ENCODE assay signal across 25 mouse cellular contexts in the genomic region with DNA sequence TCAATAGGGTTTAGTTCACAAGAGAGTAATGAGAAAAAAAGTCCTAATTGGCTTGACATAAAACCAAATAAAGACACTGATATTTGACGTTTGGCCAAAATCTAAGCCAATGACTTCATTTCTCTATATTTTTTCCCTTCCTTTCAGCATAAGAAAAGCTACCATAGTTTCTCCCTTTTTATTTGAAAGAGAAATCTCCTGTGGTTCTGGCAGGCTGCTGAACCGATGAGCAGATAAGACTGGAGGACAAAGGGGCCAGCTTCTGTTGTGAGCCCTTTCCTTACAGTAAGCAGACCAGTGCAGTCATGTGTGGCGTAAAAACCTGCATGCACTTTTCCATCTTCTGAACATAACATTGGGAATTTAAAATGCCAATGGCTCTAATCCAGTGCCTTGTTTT. TPM values are rescaled to one million over a fixed set of nuclear protein-coding genes. Genes with fewer than 3 reads are reported as not detected.
DNase-seq lines count a peak whose midpoint lies in the region; ATAC-seq and TF ChIP-seq lines count a peak whose summit lies in the region.
"Had no signal": no experiment of that assay in that cellular context is flagged by ENCODE, and none has a peak within 500 bp of the region (broad histone marks: within the 10 kb centered on the region; RNA-seq: fewer than 3 reads in every experiment).

No protein-coding gene starts in this region.

- no peak for TF ChIP-seq POLR2A in myocyte (IDR thresholded peaks at IDR 0.05; ENCODE audit: insufficient read length, low read depth)

- no peak overlapping the region for H3ac ChIP-seq in myocyte (ENCODE audit: control insufficient read depth, insufficient read length)

- H3K27ac ChIP-seq in forebrain, embryonic 15.5 days (replicated peaks), result peak overlapping the region; percentile 79
- no peak overlapping the region for H3K27ac ChIP-seq in forebrain, postnatal 0 days (ENCODE audit: low read depth, low read length)
- 0 out of 2 replicates have a peak overlapping the region, but pooled peaks have one; percentile 3 for H3K27ac ChIP-seq in hindbrain, postnatal 0 days
- no peak overlapping the region; the same call in 1 of the 2 replicates for H3K27ac ChIP-seq in hindbrain, embryonic 16.5 days (ENCODE audit: low read depth, low read length)
- H3K27ac ChIP-seq in midbrain, embryonic 13.5 days, result peak overlapping the region; percentile 45; the same call in 1 of the 2 replicates
- H3K27ac ChIP-seq in midbrain, embryonic 14.5 days (replicated peaks; ENCODE audit: low read depth, low read length), result no peak overlapping the region
- H3K27ac ChIP-seq: kidney, embryonic 15.5 days; midbrain, embryonic 10.5 days; stomach, postnatal 0 days had no signal

- 52% methylated on average over 3 of the region's 3 CpGs for WGBS in forebrain, embryonic 15.5 days
- WGBS in forebrain, postnatal 0 days, result 45% methylated on average over 3 of the region's 3 CpGs
- WGBS in hindbrain, postnatal 0 days, result 51% methylated on average over 3 of the region's 3 CpGs
- 57% methylated on average over 3 of the region's 3 CpGs for WGBS in hindbrain, embryonic 16.5 days
- WGBS in midbrain, embryonic 13.5 days, result 67% methylated on average over 3 of the region's 3 CpGs
- 57% methylated on average over 3 of the region's 3 CpGs for WGBS in midbrain, embryonic 14.5 days

- no peaks in the 10 kb centered on the region for H3K27me3 ChIP-seq in forebrain, embryonic 15.5 days
- H3K27me3 ChIP-seq in forebrain, postnatal 0 days (ENCODE audit: insufficient read depth, low read length), result no peaks in the 10 kb centered on the region
- no peaks in the 10 kb centered on the region for H3K27me3 ChIP-seq in hindbrain, postnatal 0 days (ENCODE audit: insufficient read depth, low read length)
- H3K27me3 ChIP-seq in hindbrain, embryonic 16.5 days (replicated peaks; ENCODE audit: control insufficient read depth, insufficient read depth, low read length), result no peaks in the 10 kb centered on the region
- H3K27me3 ChIP-seq in midbrain, embryonic 13.5 days, result no peaks in the 10 kb centered on the region
- no peaks in the 10 kb centered on the region for H3K27me3 ChIP-seq in midbrain, embryonic 14.5 days (ENCODE audit: control insufficient read depth, insufficient read depth, low read length)
- no peaks in the 10 kb centered on the region for H3K27me3 ChIP-seq in myocyte (ENCODE audit: control insufficient read depth, insufficient read depth, insufficient read length)
- H3K27me3 ChIP-seq: heart, embryonic 12.5 days; kidney, embryonic 15.5 days had no signal

- H3K4me1 ChIP-seq in forebrain, embryonic 15.5 days, result peaks cover 41% of the 10 kb centered on the region
- no peaks in the 10 kb centered on the region for H3K4me1 ChIP-seq in forebrain, postnatal 0 days (ENCODE audit: insufficient read depth)
- peaks cover 9% of the 10 kb centered on the region for H3K4me1 ChIP-seq in hindbrain, postnatal 0 days (ENCODE audit: insufficient read depth, low read length)
- peaks cover 18% of the 10 kb centered on the region for H3K4me1 ChIP-seq in hindbrain, embryonic 16.5 days (ENCODE audit: control insufficient read depth, insufficient read depth, low read depth, low read length)
- H3K4me1 ChIP-seq in midbrain, embryonic 13.5 days (replicated peaks), result peaks cover 45% of the 10 kb centered on the region
- H3K4me1 ChIP-seq in midbrain, embryonic 14.5 days (ENCODE audit: control insufficient read depth, insufficient read depth, low read length), result peaks cover 25% of the 10 kb centered on the region

- H3K9me3 ChIP-seq in forebrain, embryonic 15.5 days, result no peaks in the 10 kb centered on the region
- H3K9me3 ChIP-seq in forebrain, postnatal 0 days (ENCODE audit: low read length), result no peaks in the 10 kb centered on the region
- no peaks in the 10 kb centered on the region for H3K9me3 ChIP-seq in hindbrain, postnatal 0 days (ENCODE audit: low read length)
- H3K9me3 ChIP-seq in hindbrain, embryonic 16.5 days (ENCODE audit: control insufficient read depth, low read length), result no peaks in the 10 kb centered on the region
- no peaks in the 10 kb centered on the region for H3K9me3 ChIP-seq in midbrain, embryonic 13.5 days
- H3K9me3 ChIP-seq in midbrain, embryonic 14.5 days (ENCODE audit: control insufficient read depth, low read length), result no peaks in the 10 kb centered on the region
- H3K9me3 ChIP-seq: heart, embryonic 12.5 days; kidney, embryonic 15.5 days; midbrain, embryonic 10.5 days had no signal

- H3K4me2 ChIP-seq in forebrain, embryonic 15.5 days (replicated peaks), result no peak overlapping the region
- no peak overlapping the region for H3K4me2 ChIP-seq in forebrain, postnatal 0 days (ENCODE audit: low read depth)
- no peak overlapping the region for H3K4me2 ChIP-seq in hindbrain, postnatal 0 days (ENCODE audit: low read depth, low read length)
- H3K4me2 ChIP-seq in hindbrain, embryonic 16.5 days (ENCODE audit: low read length), result no peak overlapping the region
- H3K4me2 ChIP-seq in midbrain, embryonic 13.5 days (replicated peaks), result no peak overlapping the region; the same call in 1 of the 2 replicates
- H3K4me2 ChIP-seq in midbrain, embryonic 14.5 days (ENCODE audit: low read length), result no peak overlapping the region
- H3K4me2 ChIP-seq in myocyte (ENCODE audit: low read depth), result peak overlapping the region; percentile 79
- H3K4me2 ChIP-seq: heart, embryonic 12.5 days; kidney, embryonic 15.5 days had no signal

- no peak overlapping the region for H3K4me3 ChIP-seq in forebrain, embryonic 15.5 days
- H3K4me3 ChIP-seq in forebrain, postnatal 0 days (ENCODE audit: low read depth, low read length), result no peak overlapping the region
- H3K4me3 ChIP-seq in hindbrain, postnatal 0 days (ENCODE audit: low read length), result no peak overlapping the region
- no peak overlapping the region for H3K4me3 ChIP-seq in hindbrain, embryonic 16.5 days (ENCODE audit: low read length)
- no peak overlapping the region for H3K4me3 ChIP-seq in midbrain, embryonic 13.5 days (replicated peaks)
- H3K4me3 ChIP-seq in midbrain, embryonic 14.5 days (replicated peaks; ENCODE audit: low read depth, low read length), result no peak overlapping the region
- no peak overlapping the region for H3K4me3 ChIP-seq in myocyte
- H3K4me3 ChIP-seq: heart, embryonic 12.5 days; kidney, embryonic 15.5 days; midbrain, embryonic 10.5 days had no signal

- TF ChIP-seq CTCF in forebrain, postnatal 0 days (IDR thresholded peaks at IDR 0.05; ENCODE audit: low read depth), result no peak
- no peak for TF ChIP-seq CTCF in hindbrain, postnatal 0 days (IDR thresholded peaks at IDR 0.05; ENCODE audit: low read depth)

- H3K36me3 ChIP-seq in forebrain, embryonic 15.5 days, result no peaks in the 10 kb centered on the region
- no peaks in the 10 kb centered on the region for H3K36me3 ChIP-seq in forebrain, postnatal 0 days (ENCODE audit: insufficient read depth)
- no peaks in the 10 kb centered on the region for H3K36me3 ChIP-seq in hindbrain, postnatal 0 days (ENCODE audit: insufficient read depth, low read length)
- H3K36me3 ChIP-seq in hindbrain, embryonic 16.5 days (ENCODE audit: control insufficient read depth, insufficient read depth, low read length), result no peaks in the 10 kb centered on the region
- H3K36me3 ChIP-seq in midbrain, embryonic 13.5 days, result no peaks in the 10 kb centered on the region
- no peaks in the 10 kb centered on the region for H3K36me3 ChIP-seq in midbrain, embryonic 14.5 days (ENCODE audit: control insufficient read depth, insufficient read depth, low read length)
- no peaks in the 10 kb centered on the region for H3K36me3 ChIP-seq in myocyte (ENCODE audit: control insufficient read depth, insufficient read depth)

- no peak for DNase-seq in forebrain, postnatal 0 days
- no peak for DNase-seq in hindbrain, postnatal 0 days (ENCODE audit: low spot score)
- no peak for DNase-seq in midbrain, embryonic 14.5 days
- no peak for DNase-seq in cerebellum, postnatal 25 days
- DNase-seq: adrenal gland, adult 8-10 months; cerebellum, adult 18-20 months; cerebellum, postnatal 36 days; gastrocnemius, postnatal 14 days; heart, adult 18-20 months; heart, postnatal 10 days; kidney, adult 11 months; kidney, postnatal 36 days; right cerebral cortex, postnatal 14 days; thymus, adult 2 months; thymus, postnatal 4 days had no signal

- no peak overlapping the region for H3K9ac ChIP-seq in forebrain, embryonic 15.5 days (replicated peaks)
- no peak overlapping the region for H3K9ac ChIP-seq in forebrain, postnatal 0 days
- no peak overlapping the region for H3K9ac ChIP-seq in hindbrain, postnatal 0 days (replicated peaks; ENCODE audit: low read length)
- no peak overlapping the region for H3K9ac ChIP-seq in hindbrain, embryonic 16.5 days (ENCODE audit: low read depth, low read length)
- H3K9ac ChIP-seq in midbrain, embryonic 13.5 days (replicated peaks), result no peak overlapping the region
- no peak overlapping the region for H3K9ac ChIP-seq in midbrain, embryonic 14.5 days (replicated peaks; ENCODE audit: low read length)
- H3K9ac ChIP-seq: heart, embryonic 12.5 days; kidney, embryonic 15.5 days had no signal

- peaks cover 72% of the 10 kb centered on the region for H3K79me2 ChIP-seq in myocyte (ENCODE audit: control insufficient read depth, insufficient read depth)

- no peak for ATAC-seq in forebrain, embryonic 15.5 days (replicated peaks)
- no peak for ATAC-seq in forebrain, postnatal 0 days
- no peak for ATAC-seq in hindbrain, postnatal 0 days
- no peak for ATAC-seq in hindbrain, embryonic 16.5 days
- ATAC-seq in midbrain, embryonic 13.5 days, result no peak
- no peak for ATAC-seq in midbrain, embryonic 14.5 days (ENCODE audit: low FRiP score, low TSS enrichment)
- ATAC-seq: activated CD4-positive, CD25-positive, alpha-beta regulatory T cell, adult 4 months; lung, postnatal 0 days had no signal

RNA-seq across cellular contexts. Expression of a gene that starts 5.4 kb away (rescaled TPM):
- polyA plus RNA-seq in forebrain, embryonic 15.5 days (2015; fragmentation: Nextera tagmentation; extraction: Ambion mirVana), result 109 TPM in 2 replicates
- total RNA-seq in forebrain, postnatal 0 days (2014; rRNA removed), result 59.8 and 66.9 TPM in 2 replicates
- polyA plus RNA-seq in forebrain, postnatal 0 days (2015; fragmentation: Nextera tagmentation; extraction: Ambion mirVana), result 42.8 and 51.5 TPM in 2 replicates
- total RNA-seq in hindbrain, postnatal 0 days (2014; rRNA removed), result 43.4 and 50.4 TPM in 2 replicates
- 47.3 and 55.0 TPM in 2 replicates for polyA plus RNA-seq in hindbrain, postnatal 0 days (2015; fragmentation: Nextera tagmentation; extraction: Ambion mirVana)
- 73.5 and 77.2 TPM in 2 replicates for polyA plus RNA-seq in hindbrain, embryonic 16.5 days (2015; fragmentation: Nextera tagmentation; extraction: Ambion mirVana)
- polyA plus RNA-seq in midbrain, embryonic 13.5 days (2015; fragmentation: Nextera tagmentation; extraction: Ambion mirVana), result 101 and 104 TPM in 2 replicates
- polyA plus RNA-seq in midbrain, embryonic 14.5 days (2014; fragmentation: Nextera tagmentation; extraction: Ambion mirVana), result 55.6 and 87.9 TPM in 2 replicates
- polyA plus RNA-seq in myocyte (2012; fragmentation: generic; extraction: Trizol), result 82.9 TPM

RNA-seq across cellular contexts. Expression of a gene that starts 5.5 kb away (rescaled TPM):
- 87.5 and 89.0 TPM in 2 replicates for polyA plus RNA-seq in forebrain, embryonic 15.5 days (2015; fragmentation: Nextera tagmentation; extraction: Ambion mirVana)
- total RNA-seq in forebrain, postnatal 0 days (2014; rRNA removed), result 33.0 and 46.2 TPM in 2 replicates
- 60.7 and 67.7 TPM in 2 replicates for polyA plus RNA-seq in forebrain, postnatal 0 days (2015; fragmentation: Nextera tagmentation; extraction: Ambion mirVana)
- total RNA-seq in hindbrain, postnatal 0 days (2014; rRNA removed), result 25.5 and 29.4 TPM in 2 replicates
- polyA plus RNA-seq in hindbrain, postnatal 0 days (2015; fragmentation: Nextera tagmentation; extraction: Ambion mirVana), result 77.6 and 84.8 TPM in 2 replicates
- polyA plus RNA-seq in hindbrain, embryonic 16.5 days (2015; fragmentation: Nextera tagmentation; extraction: Ambion mirVana), result 64.0 and 69.2 TPM in 2 replicates
- polyA plus RNA-seq in midbrain, embryonic 13.5 days (2015; fragmentation: Nextera tagmentation; extraction: Ambion mirVana), result 102 and 104 TPM in 2 replicates
- 68.4 and 76.2 TPM in 2 replicates for polyA plus RNA-seq in midbrain, embryonic 14.5 days (2014; fragmentation: Nextera tagmentation; extraction: Ambion mirVana)
- polyA plus RNA-seq in myocyte (2012; fragmentation: generic; extraction: Trizol), result 42.4 TPM

RNA-seq across cellular contexts. Expression of a gene that starts 37.1 kb away (rescaled TPM):
- polyA plus RNA-seq in forebrain, embryonic 15.5 days (2015; fragmentation: Nextera tagmentation; extraction: Ambion mirVana), result 1.4 and 1.8 TPM in 2 replicates
- total RNA-seq in forebrain, postnatal 0 days (2014; rRNA removed), result 1.9 and 3.4 TPM in 2 replicates
- polyA plus RNA-seq in forebrain, postnatal 0 days (2015; fragmentation: Nextera tagmentation; extraction: Ambion mirVana), result 1.5 and 1.8 TPM in 2 replicates
- 0.21 TPM in 1 of 2 replicates, not detected in the other for total RNA-seq in hindbrain, postnatal 0 days (2014; rRNA removed)
- 0.55 and 0.58 TPM in 2 replicates for polyA plus RNA-seq in hindbrain, postnatal 0 days (2015; fragmentation: Nextera tagmentation; extraction: Ambion mirVana)
- 0.79 and 0.94 TPM in 2 replicates for polyA plus RNA-seq in hindbrain, embryonic 16.5 days (2015; fragmentation: Nextera tagmentation; extraction: Ambion mirVana)
- polyA plus RNA-seq in midbrain, embryonic 13.5 days (2015; fragmentation: Nextera tagmentation; extraction: Ambion mirVana), result 1.4 and 2.4 TPM in 2 replicates
- polyA plus RNA-seq in midbrain, embryonic 14.5 days (2014; fragmentation: Nextera tagmentation; extraction: Ambion mirVana), result 0.66 and 0.78 TPM in 2 replicates
- 51.3 TPM for polyA plus RNA-seq in myocyte (2012; fragmentation: generic; extraction: Trizol)

RNA-seq across cellular contexts. Expression of a gene that starts 51.4 kb away (rescaled TPM):
- 5.2 and 6.2 TPM in 2 replicates for polyA plus RNA-seq in forebrain, embryonic 15.5 days (2015; fragmentation: Nextera tagmentation; extraction: Ambion mirVana)
- 4.0 and 5.8 TPM in 2 replicates for total RNA-seq in forebrain, postnatal 0 days (2014; rRNA removed)
- 7.3 and 7.5 TPM in 2 replicates for polyA plus RNA-seq in forebrain, postnatal 0 days (2015; fragmentation: Nextera tagmentation; extraction: Ambion mirVana)
- total RNA-seq in hindbrain, postnatal 0 days (2014; rRNA removed), result 7.1 and 8.8 TPM in 2 replicates
- 12.8 and 13.2 TPM in 2 replicates for polyA plus RNA-seq in hindbrain, postnatal 0 days (2015; fragmentation: Nextera tagmentation; extraction: Ambion mirVana)
- polyA plus RNA-seq in hindbrain, embryonic 16.5 days (2015; fragmentation: Nextera tagmentation; extraction: Ambion mirVana), result 12.9 and 14.7 TPM in 2 replicates
- 4.0 and 4.9 TPM in 2 replicates for polyA plus RNA-seq in midbrain, embryonic 13.5 days (2015; fragmentation: Nextera tagmentation; extraction: Ambion mirVana)
- polyA plus RNA-seq in midbrain, embryonic 14.5 days (2014; fragmentation: Nextera tagmentation; extraction: Ambion mirVana), result 6.5 and 8.2 TPM in 2 replicates
- polyA plus RNA-seq in myocyte (2012; fragmentation: generic; extraction: Trizol), result 1.8 TPM

Comparison
In these comparisons a context has a peak if more than half of its experiments do, and no peak if none do; other contexts are left out.
1. H3K27ac ChIP-seq: peak in forebrain, embryonic 15.5 days (single experiment), hindbrain, postnatal 0 days (single experiment) and midbrain, embryonic 13.5 days (single experiment); none in forebrain, postnatal 0 days (single experiment), hindbrain, embryonic 16.5 days (single experiment) and midbrain, embryonic 14.5 days (single experiment).
2. RNA of a gene that starts 37.1 kb away (polyA plus RNA-seq): 51.3 TPM in myocyte (single experiment); 1.4 to 1.8 TPM in forebrain, embryonic 15.5 days, 1.5 to 1.8 TPM in forebrain, postnatal 0 days, 1.4 to 2.4 TPM in midbrain, embryonic 13.5 days, 0.79 to 0.94 TPM in hindbrain, embryonic 16.5 days, 0.66 to 0.78 TPM in midbrain, embryonic 14.5 days and 0.55 to 0.58 TPM in hindbrain, postnatal 0 days; every median in the first group is over 10 times any median in the second.